Mouse (Mus musculus) adrenal gland (tissue): ENCODE measurements around the gene Gnl2.

Source experiments
- intact Hi-C: fragments of 180-260 bp; cut with DNase I; formaldehyde crosslinking; loops from one replicate; pipeline ENCODE4 v1.15.1; 2025

Gnl2 gene

DNA sequence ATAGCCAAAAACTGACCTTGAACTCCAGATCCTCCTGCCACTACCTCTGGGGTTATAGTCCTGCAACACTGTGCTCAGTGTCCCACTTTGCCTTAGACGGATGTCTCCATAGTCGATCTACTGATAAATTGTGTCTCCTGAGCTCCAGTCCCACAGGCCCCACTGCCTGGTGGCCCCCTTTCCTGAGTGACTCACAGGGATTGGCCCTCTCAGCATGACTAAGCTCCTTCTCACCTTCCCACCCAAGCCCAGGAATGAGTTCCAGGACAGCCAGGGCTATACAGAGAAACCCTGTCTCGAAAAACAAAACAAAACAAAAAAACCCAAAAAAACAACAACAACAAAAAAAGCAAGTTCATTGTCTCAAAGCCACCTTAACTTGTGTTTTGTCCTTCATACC lies 16.8 kb upstream of the Gnl2 start:
- intact Hi-C loops = no loop called here

DNA sequence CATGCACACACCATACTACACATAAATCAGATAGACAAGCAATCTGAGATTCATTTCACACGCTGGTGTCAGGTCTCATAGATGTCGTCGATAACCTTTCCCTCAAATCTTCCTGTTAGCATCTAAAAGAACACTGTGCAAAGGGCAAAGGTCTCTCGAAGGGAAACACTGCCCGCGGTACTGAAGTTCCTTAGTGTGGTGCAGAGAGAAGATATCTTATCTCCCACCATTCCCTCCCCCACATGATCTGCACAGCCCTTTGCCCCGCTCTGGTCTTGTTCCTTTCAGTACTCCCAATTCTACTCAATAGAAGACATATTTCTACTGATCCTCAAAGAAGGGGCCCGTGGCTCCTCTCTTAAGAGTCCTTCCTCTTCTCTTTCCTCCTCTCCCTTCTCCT lies 13.4 kb upstream of the Gnl2 start:
- intact Hi-C loops = no loop called here

DNA sequence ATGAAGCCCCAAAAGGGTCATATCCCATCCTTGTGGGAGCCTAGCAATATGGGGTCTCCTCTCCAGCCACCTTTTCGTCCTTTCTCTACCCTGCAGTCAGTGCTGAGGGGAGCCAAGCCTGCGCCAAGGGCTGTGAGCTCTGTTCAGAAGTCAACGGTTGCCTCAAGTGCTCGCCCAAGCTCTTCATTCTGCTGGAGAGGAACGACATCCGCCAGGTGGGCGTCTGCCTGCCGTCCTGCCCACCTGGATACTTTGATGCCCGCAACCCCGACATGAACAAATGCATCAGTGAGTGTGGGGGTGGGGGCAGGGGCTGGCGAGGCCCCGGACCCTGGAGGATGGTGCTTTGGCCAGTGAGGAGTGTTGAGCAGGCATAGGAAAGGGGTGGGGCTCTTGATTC lies 11.5 kb upstream of the Gnl2 start:
- intact Hi-C loops = no loop called here

DNA sequence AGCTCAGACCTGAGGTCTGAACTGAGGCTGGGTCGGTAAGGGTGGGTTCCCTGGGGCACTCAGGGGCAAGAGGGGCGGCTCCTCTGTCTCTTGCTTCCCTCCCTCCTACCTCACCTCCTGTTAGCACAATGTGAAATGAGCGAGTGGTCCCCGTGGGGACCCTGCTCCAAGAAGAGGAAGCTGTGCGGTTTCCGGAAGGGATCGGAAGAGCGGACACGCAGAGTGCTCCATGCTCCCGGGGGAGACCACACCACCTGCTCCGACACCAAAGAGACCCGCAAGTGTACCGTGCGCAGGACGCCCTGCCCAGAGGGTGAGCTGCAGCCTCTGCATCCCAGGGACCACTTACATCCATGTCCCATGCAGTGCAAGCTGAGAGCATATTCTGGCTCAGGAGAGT lies 8.9 kb upstream of the Gnl2 start:
- intact Hi-C loops = no loop called here

DNA sequence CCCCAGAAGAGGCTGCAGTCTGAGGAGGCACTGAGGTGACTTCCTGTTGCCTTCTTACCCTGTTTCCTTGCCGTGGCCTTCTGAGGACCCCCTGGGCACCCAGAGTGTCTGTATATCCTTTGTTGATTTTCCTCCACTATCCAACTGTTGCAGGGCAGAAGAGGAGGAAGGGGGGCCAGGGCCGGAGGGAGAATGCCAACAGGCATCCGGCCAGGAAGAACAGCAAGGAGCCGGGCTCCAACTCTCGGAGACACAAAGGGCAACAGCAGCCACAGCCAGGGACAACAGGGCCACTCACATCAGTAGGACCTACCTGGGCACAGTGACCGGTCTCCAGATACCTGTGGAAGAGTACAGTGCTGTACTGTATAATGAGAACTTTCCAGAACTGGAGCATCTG lies 8.2 kb upstream of the Gnl2 start:
- intact Hi-C loops = no loop called here

DNA sequence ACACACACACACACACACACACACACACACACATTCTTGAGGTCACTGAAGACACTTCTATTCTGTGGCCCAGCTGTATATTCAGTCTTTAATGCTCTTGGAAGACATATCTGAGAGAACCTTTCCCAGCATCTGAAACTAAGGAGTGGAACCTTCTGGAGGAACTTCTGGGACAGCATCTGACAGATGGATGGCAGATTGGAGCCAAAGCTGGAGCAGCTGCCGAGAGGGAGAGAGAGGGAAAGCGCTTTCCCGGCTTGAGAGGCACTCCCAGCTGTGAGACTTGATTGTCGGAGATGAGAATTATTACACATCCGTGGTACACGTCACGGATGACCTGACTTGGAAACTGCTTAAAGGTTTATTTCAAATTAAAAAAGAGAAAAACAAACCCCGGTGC lies 7.7 kb upstream of the Gnl2 start:
- intact Hi-C loops = no loop called here

DNA sequence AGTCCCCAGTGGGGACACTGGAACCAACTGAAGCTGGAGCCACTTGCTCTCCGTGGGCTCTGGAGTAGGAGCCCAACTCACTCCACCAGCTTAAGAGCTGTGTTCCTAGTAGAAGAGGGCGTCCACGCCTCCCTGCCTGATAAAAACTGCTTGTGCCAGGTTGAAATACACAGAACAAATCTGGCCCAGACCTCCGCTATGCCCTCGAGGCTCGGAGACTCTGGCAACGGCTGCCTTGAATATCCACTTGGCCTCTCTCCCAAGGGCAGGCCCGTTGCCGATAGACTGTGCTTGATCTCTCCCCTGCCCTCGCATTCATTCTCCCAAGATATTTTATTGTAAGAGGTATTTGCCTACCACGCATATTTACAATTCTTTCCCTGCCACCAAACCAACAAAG lies 1.0 kb downstream of the Gnl2 start:
- intact Hi-C loops = no loop called here

DNA sequence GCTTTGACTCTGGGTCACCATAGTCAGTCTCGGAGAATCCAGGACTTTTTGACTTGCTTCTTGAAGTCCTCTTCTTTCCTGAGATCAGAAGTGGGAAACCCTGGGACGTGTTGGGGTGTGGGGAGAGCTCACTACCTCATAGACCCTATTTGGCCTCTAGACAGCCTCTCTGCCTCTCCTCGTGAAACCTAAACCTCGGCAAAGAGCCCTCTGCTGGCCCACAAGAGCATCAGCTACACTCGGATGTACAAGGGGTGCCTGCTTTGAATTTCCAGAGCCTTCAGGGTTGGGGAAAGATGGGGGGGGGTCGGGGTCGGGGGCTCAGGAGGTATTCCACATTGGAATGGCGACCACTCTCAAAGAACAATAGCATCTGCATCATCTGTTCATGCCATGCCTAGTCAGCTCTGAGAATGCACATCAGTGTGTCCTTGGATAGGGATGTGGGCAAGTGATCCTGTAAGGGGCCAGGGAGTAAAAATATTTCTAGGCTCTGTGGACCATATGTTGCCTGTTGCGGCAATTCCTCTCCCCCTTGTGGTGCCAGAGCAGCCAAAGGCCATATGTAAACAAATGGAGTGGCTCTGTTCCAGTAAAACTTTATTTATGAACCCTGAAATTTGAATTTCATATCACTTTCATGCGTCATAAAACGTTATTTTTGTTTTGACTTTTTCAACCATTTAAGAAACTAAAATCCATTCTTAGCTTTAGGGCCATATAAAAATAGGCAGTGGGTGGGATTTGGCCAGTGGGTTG lies 4.6 kb downstream of the Gnl2 start:
- intact Hi-C loops = loop anchor here (5.0 kb wide), 1 partner anchor 39 kb away; no protein-coding TSS in a partner anchor

DNA sequence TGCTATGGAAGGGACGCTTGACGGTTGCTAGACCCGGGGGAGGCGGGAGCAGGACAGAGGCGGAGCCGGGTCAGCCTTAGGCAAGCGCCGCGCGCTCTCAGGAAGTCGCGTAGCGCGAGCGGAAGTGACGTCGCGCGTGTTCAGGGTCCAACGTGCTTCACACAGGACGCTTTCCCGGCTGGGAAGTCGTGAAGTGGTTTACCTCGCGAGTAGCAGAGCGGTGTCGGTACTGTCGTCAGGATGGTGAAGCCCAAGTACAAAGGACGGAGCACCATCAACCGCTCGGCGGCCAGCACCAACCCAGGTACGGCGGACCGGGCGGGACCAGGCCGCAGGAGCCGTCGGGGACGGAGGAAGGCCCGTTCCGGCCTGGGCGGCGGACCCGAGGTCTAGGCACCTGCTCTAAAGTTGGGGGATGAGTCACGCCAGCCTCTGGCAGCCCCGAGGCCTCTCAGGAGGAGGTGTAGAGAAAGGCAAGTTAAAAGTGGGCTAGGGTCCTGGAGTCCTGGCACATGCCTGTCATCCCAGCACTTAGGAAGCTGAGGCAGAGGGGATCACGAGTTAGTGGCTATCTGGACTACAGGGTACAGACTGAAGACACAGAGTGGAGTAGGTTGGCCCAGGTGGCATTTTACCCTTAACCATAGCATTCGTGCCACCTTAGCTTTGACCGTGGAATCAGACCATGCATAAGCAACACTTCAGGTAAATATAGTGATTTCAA lies 13.7 kb downstream of the Gnl2 start:
- intact Hi-C loops = no loop called here

DNA sequence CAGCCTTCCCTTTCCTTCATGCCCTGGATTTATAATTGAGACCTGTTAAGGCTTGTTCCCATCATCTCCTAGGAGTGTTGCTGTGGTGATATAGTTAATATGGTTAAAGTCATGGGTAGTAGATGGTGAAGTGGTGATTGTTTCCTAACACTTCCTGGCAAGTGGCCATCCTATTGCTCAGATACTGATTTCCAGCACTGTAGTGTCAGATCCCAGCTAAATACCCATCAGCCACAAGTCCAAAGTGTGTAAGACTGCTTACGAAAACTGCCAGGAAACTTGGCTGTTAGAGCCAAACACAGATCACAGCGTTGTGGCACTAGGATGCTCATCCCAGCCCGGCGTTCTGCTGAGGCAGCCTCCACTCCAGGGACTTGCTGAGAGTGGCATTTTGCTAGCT lies 18.0 kb downstream of the Gnl2 start:
- intact Hi-C loops = no loop called here

DNA sequence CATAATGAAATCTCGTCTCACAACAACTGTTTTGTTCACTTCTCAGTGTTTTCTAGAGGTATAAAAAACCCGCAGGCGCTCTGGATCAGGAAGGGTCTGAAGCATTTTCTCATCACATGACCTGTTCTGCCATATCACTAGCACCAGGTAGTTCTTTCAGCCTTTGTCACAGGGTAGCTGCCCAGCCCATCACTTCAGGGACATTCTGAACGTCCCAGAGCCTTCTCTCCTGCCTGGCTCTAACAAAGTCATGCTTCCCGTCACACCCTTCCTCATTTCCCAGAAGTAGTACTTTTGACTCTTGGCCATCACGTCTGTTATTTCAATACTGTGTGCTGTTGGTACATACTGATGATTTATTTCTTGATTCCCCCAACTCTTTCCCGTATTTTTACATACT lies 28.1 kb downstream of the Gnl2 start:
- intact Hi-C loops = no loop called here

DNA sequence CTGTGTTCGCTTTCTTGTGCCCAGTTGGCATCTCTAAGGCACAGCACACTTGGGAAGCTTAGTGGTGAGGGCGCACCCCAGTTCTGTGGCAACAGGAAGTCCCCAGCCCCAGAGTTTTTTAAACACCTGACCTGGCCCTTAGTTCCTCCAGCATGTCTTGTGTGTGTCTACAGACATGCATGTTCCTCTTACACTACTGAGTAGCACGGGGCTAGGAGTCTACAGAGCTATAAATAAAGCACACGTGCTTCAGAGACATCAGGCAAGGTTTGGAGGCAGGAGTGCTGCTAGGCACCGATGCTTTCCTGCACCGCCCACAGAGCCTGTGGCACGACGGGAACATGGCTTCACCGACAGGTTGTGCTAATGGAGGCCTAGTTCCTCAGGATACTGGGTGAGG lies 39.0 kb downstream of the Gnl2 start:
- intact Hi-C loops = loop anchor here (5.0 to 10.0 kb wide), 2 partner anchors 42 to 331 kb away; no protein-coding TSS in a partner anchor

DNA sequence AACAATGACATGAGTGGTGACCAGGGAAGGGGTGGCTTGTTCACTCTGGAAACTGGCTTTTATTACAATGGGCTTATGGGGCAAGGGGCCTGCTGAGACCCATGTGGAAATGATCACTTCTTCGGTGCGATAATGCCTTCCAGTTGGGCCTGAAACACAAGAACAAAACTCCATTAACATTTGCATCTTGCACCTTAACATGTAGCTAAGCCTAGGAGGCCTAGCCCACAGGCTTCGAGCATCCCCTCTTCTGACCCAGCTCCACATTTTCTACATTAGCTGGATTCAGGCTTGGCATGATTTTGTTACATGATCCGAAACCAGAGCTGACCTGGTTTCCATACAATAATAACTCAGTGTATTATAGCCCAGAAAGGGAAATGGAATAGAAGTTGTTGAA lies 40.1 kb downstream of the Gnl2 start:
- intact Hi-C loops = loop anchor here (5.0 to 10.0 kb wide), 2 partner anchors 41 to 332 kb away; no protein-coding TSS in a partner anchor

DNA sequence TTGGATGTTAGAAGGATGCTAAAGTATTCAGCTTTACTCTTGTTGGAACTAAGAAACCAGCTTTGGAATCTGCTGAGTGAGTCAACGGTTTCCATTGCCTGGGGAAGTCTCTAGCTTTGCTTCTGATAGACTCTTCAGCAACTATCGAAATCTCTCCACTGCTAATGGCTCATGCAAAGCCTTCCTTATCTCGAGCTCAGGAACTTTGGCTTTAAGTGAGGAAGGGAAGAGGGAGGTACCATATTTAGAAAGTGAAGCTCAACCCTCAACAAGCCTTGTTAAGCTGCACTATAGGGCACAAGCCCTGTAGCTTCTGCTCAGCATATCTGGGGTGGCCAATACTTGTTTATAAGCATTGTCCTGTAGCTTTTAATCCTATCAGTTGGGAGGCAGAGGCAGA lies 40.9 kb downstream of the Gnl2 start:
- intact Hi-C loops = loop anchor here (5.0 to 10.0 kb wide), 2 partner anchors 40 to 332 kb away; no protein-coding TSS in a partner anchor

DNA sequence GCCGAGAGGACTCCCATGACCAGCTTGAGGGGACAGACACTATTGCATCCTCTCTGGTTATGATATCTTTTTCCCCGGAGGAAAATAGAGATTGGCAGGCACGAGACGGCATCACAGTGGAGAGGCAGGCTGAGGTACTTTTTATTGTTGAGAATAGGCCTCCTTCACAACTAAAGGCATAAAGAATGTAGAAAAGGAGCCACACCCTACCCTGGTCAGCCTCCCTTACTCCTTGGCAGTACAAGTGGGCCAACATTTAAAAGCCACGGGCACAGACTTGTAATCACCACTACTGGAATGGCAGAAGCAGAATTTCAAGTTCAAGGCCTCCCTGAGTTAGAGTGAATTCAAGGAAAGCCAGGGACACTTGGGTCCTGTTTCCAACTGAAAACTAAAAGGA lies 41.6 kb downstream of the Gnl2 start:
- intact Hi-C loops = loop anchor here (1.0 to 10.0 kb wide), 3 partner anchors 39 to 333 kb away; no protein-coding TSS in a partner anchor

DNA sequence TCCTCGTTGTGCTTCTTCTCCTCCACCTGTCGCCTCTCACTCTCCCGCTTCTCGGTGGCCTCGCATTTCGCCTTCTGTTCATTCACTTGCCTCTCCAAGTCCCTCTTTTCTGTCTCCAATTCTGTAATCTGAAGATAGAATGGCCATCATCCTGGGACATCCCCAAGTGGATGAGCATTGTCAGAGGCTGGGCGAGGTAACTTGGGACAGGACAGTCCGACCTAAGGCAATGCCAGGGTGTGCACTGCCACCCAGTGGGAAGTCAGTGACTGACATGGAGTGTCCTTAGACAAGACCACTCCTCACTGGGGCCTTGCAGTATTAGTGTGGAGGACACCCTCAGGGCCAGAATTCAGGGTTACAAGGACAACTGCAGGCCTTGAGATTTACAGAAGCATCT lies 42.6 kb downstream of the Gnl2 start:
- intact Hi-C loops = loop anchor here (5.0 to 10.0 kb wide), 2 partner anchors 38 to 334 kb away; no protein-coding TSS in a partner anchor

DNA sequence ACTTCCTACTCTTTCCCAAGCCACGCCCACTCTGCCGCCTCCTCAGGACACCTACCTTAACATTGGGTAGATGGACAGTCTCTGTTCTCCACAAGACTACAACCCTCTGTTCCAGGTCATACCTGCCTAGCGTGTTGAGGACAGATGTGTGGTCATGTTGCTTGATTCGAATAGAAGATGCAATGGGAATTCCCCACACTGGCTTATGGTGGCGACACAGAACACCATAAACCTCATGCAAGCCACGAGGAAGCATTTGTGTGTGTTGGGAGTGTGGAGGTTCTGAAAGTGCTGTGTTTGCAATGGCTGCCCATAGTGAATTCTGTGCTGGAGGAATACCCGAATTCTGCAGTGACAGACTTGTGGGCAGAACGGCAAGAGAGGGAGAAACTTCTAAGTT lies 47.4 kb downstream of the Gnl2 start:
- intact Hi-C loops = no loop called here

DNA sequence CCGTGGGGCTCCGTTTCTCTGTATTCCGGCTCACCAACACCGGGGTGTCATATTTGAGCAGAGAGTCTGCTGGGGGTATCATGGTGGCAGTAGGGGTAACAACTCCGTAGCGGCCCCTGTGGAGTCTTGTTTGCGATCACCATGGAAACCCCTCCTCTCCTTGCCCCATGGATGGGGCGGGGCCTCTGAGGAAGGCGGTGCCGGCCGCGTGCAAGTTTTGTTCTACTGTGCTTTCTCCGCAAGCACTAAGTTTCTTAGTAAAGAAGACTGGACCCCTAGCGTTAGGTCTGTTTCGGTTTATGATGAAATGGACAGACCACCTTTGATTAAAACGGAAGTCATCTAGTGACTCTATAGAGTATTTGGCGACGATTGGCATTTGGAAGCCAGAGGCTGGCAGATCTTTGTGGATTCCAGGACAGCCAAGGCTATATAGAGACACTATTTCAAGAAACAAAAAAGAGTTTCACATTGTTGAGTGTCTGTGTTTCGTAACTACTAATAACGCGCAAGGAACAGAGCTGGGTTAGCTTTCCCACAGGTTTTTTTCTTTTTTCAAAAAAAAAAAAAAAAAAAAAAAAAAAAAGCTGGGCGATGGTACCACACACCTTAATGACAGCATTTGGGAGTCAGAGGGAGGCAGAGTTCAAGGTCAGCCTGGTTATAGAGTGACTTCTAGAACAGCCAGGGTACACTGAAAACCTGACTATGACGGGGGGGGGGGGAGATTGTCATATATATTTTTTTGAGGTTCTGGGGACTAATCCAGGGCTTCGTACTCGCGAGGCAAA lies 49.3 kb downstream of the Gnl2 start, which contains the start of gene Dnali1:
Gene Dnali1, minus strand, starts transcription at position 187 of the 791 bp plus-strand sequence.
- intact Hi-C loops = no loop called here

DNA sequence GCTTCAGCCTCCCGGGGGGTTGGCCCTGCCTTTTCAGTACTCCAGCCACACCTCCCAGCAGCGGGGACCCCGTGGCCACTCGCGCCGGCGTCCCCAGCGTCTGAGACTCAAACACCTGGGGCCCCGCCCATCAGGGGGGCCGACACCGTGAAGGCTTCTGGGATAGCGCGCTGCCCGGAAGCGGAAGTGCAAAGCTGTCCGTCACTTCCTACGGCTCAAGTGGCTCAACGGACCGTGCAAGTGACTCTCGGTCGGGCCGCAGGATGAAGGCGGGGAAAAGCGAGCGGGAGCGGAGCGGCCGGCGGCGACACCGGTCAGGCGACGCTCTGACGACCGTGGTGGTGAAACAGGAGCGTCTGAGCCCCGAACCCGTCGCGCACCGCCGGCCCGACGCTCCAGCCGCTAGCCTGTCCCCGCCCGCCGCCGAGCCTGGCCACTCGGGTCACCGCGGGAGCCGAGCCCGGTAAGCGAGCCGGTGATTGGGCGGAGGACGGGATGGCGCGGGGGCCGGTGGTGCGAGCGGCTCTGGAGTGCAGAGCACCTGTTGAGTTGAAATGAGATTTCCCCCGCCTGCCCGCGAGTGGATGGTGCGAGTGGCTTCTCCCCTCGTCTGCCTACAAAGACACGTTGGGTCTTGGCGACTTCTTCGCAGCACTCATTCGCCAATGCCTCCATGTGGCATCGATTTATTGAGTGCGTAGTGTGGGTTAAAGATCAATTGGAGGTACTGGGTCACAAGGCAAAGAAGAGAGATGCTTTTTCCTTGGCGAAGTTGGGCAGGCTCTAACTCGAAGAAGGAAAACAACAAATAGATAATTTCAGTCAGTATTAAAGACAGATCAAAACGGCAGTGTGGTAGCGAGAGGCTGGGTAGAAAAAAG lies 50.3 kb downstream of the Gnl2 start, which contains the start of gene Snip1:
Gene Snip1, plus strand, starts transcription at position 183 of the 881 bp plus-strand sequence.
- intact Hi-C loops = no loop called here

DNA sequence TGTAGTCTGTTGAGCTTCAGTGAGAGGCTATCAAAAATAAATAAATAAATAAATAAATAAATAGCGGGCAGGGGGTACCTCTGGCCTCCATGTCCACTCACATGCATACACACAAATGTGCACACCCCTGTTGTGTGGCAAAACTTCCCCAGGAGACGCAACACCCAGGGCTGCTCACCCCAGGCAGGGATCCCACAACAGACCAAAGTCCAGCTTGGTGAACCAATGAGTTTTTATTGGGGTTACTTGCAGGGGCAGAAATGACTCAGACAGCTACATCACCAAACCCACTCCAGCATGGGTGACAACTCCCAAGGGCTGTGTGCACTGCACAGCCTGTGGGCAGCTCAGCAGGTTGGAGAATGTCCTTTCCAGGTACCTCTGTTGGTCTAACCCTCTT lies 61.3 kb downstream of the Gnl2 start:
- intact Hi-C loops = no loop called here

DNA sequence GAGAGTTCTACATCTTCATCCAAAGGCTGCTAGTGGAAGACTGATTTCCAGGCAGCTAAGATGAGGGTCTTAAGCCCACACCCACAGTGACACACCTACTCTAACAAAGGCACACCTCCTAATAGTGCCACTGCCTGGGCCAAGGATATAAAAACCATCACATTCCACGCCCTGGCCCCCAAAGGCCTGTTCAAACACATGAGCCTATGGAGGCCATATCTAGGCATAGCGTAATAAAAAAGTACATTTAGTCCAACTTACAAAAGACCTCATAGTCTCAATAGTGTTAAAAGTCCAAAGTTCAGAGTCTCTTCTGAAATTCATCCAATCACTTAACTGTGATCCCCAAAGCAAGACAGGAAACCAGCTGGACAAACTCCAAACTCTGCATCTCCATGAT lies 62.3 kb downstream of the Gnl2 start:
- intact Hi-C loops = no loop called here
